9 mouse cellular contexts compared by ENCODE assay signal in genomic region chr2:92742025-92742424, GRCm38 (mm10).
A peak's percentile ranks its signal among the peaks of the same experiment; 100 is the strongest.
DNase-seq lines count a peak whose midpoint lies in the region; ATAC-seq and TF ChIP-seq lines count a peak whose summit lies in the region.
"Had no signal": no experiment of that assay in that cellular context is flagged by ENCODE, and none has a peak within 500 bp of the region (broad histone marks: within the 10 kb centered on the region; RNA-seq: fewer than 3 reads in every experiment).

No protein-coding gene starts in this region.

- no peaks in the 10 kb centered on the region for H3K36me3 ChIP-seq in forebrain, embryonic 11.5 days (ENCODE audit: control insufficient read depth, insufficient read depth, low read length)
- H3K36me3 ChIP-seq in forebrain, embryonic 12.5 days (replicated peaks): no peaks in the 10 kb centered on the region
- no peaks in the 10 kb centered on the region for H3K36me3 ChIP-seq in kidney, postnatal 0 days (ENCODE audit: insufficient read depth, low read length)
- no peaks in the 10 kb centered on the region for H3K36me3 ChIP-seq in forebrain, embryonic 16.5 days (ENCODE audit: control insufficient read depth, insufficient read depth)
- H3K36me3 ChIP-seq: neural tube, embryonic 12.5 days had no signal

- H3K9ac ChIP-seq in forebrain, embryonic 11.5 days (ENCODE audit: low read length): no peak overlapping the region
- no peak overlapping the region for H3K9ac ChIP-seq in forebrain, embryonic 12.5 days
- no peak overlapping the region for H3K9ac ChIP-seq in kidney, postnatal 0 days (ENCODE audit: low read depth, low read length)
- H3K9ac ChIP-seq in forebrain, embryonic 16.5 days (replicated peaks; ENCODE audit: low read depth, low read length): no peak overlapping the region
- H3K9ac ChIP-seq: neural tube, embryonic 12.5 days had no signal

- H3K4me3 ChIP-seq in forebrain, embryonic 11.5 days (ENCODE audit: low read depth, low read length): no peak overlapping the region
- H3K4me3 ChIP-seq in forebrain, embryonic 12.5 days (replicated peaks): no peak overlapping the region
- no peak overlapping the region for H3K4me3 ChIP-seq in kidney, postnatal 0 days (replicated peaks; ENCODE audit: low read depth, low read length)
- no peak overlapping the region for H3K4me3 ChIP-seq in forebrain, embryonic 16.5 days (replicated peaks; ENCODE audit: low read length)
- H3K4me3 ChIP-seq: neural tube, embryonic 12.5 days had no signal

- H3K4me1 ChIP-seq in forebrain, embryonic 11.5 days (replicated peaks; ENCODE audit: control insufficient read depth, insufficient read depth, low read length): peaks cover 8% of the 10 kb centered on the region; the same call in 1 of the 2 replicates
- H3K4me1 ChIP-seq in forebrain, embryonic 12.5 days: peaks cover 26% of the 10 kb centered on the region
- 0 out of 2 replicates have a peak, but pooled peaks cover 14% of the 10 kb centered on the region for H3K4me1 ChIP-seq in kidney, postnatal 0 days (replicated peaks; ENCODE audit: insufficient read depth, low read length)
- no peaks in the 10 kb centered on the region for H3K4me1 ChIP-seq in forebrain, embryonic 16.5 days (replicated peaks; ENCODE audit: control insufficient read depth, insufficient read depth, low read length)
- H3K4me1 ChIP-seq: neural tube, embryonic 12.5 days had no signal

- no peak for TF ChIP-seq CTCF in kidney, postnatal 0 days (IDR thresholded peaks at IDR 0.05; ENCODE audit: low read depth)

- no peak overlapping the region for H3K4me2 ChIP-seq in forebrain, embryonic 11.5 days (ENCODE audit: low read depth, low read length, severe bottlenecking)
- no peak overlapping the region for H3K4me2 ChIP-seq in forebrain, embryonic 12.5 days
- 0 out of 2 replicates have a peak overlapping the region, but pooled peaks have one; percentile 30 for H3K4me2 ChIP-seq in kidney, postnatal 0 days (ENCODE audit: low read length)
- H3K4me2 ChIP-seq in forebrain, embryonic 16.5 days (ENCODE audit: low read length): no peak overlapping the region
- H3K4me2 ChIP-seq: neural tube, embryonic 12.5 days had no signal

- no peaks in the 10 kb centered on the region for H3K27me3 ChIP-seq in forebrain, embryonic 11.5 days (ENCODE audit: control insufficient read depth, insufficient read depth, low read length)
- H3K27me3 ChIP-seq in forebrain, embryonic 12.5 days: no peaks in the 10 kb centered on the region
- H3K27me3 ChIP-seq in kidney, postnatal 0 days (ENCODE audit: insufficient read depth, low read length): no peaks in the 10 kb centered on the region
- no peaks in the 10 kb centered on the region for H3K27me3 ChIP-seq in forebrain, embryonic 16.5 days (replicated peaks; ENCODE audit: control insufficient read depth, insufficient read depth, low read length)
- H3K27me3 ChIP-seq: neural tube, embryonic 12.5 days had no signal

- H3K9me3 ChIP-seq in forebrain, embryonic 11.5 days (ENCODE audit: control insufficient read depth, low read length): no peaks in the 10 kb centered on the region
- H3K9me3 ChIP-seq in forebrain, embryonic 12.5 days: no peaks in the 10 kb centered on the region
- H3K9me3 ChIP-seq in kidney, postnatal 0 days (replicated peaks; ENCODE audit: low read length): no peaks in the 10 kb centered on the region
- H3K9me3 ChIP-seq in forebrain, embryonic 16.5 days (ENCODE audit: control insufficient read depth, low read length): no peaks in the 10 kb centered on the region
- H3K9me3 ChIP-seq: neural tube, embryonic 12.5 days had no signal

- H3K27ac ChIP-seq in forebrain, embryonic 11.5 days (ENCODE audit: low read depth, low read length): no peak overlapping the region
- no peak overlapping the region for H3K27ac ChIP-seq in forebrain, embryonic 12.5 days
- H3K27ac ChIP-seq in kidney, postnatal 0 days: peak overlapping the region; percentile 70
- no peak overlapping the region for H3K27ac ChIP-seq in forebrain, embryonic 16.5 days (ENCODE audit: low read length)
- H3K27ac ChIP-seq: neural tube, embryonic 12.5 days had no signal

- ATAC-seq in forebrain, embryonic 11.5 days (replicated peaks; ENCODE audit: low FRiP score): no peak
- ATAC-seq in forebrain, embryonic 12.5 days (ENCODE audit: low FRiP score): no peak
- peak; percentile 63 for ATAC-seq in kidney, postnatal 0 days (replicated peaks; ENCODE audit: low FRiP score, low read depth)
- ATAC-seq in erythroblast, adult 5-6 weeks (replicated peaks; ENCODE audit: low FRiP score, poor library complexity, severe bottlenecking): no peak
- no peak for ATAC-seq in forebrain, embryonic 16.5 days

- 76% methylated on average over 5 of the region's 5 CpGs for WGBS in forebrain, embryonic 11.5 days
- 82% methylated on average over 5 of the region's 5 CpGs for WGBS in forebrain, embryonic 12.5 days
- WGBS in kidney, postnatal 0 days: 38% methylated on average over 5 of the region's 5 CpGs
- WGBS in forebrain, embryonic 16.5 days: 68% methylated on average over 5 of the region's 5 CpGs

- DNase-seq in forebrain, embryonic 11.5 days (ENCODE audit: low spot score): peak; percentile 47
- DNase-seq in heart, adult 11 months: peak; percentile 100
- peak; percentile 90 for DNase-seq in kidney, postnatal 0 days (ENCODE audit: low spot score)
- peak; percentile 95 for DNase-seq in lung, postnatal 36 days
- DNase-seq in embryo, embryonic 10 days (ENCODE audit: low spot score): no peak
